Mouse (Mus musculus): Measurements from ENCODE around the gene Galnt18. TPM values are rescaled to one million over a fixed set of nuclear protein-coding genes. Genes with fewer than 3 reads are reported as not detected.
A peak's percentile ranks its signal among the peaks of the same experiment; 100 is the strongest.

Gene Galnt18
- polyA plus RNA-seq, 1 experiment: 27.9 TPM

DNA sequence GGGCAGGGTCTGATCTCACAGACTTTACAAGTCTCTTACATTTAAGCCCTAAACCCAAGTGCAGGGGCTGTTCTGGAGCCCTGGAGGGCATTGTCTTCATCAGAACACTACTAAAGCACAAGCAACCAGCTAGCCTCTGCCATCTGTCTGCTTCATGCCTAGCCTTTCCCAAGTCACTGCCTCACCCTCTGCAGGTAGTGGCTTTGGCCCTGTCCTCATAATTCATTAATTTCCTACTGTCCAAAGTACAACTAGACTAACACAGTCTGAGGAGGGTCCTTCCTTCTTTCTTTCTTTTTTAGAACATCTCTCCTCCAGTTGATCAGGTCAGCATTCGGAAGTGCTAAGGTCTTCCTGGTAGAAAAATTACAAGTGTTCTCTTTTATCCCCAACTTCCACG is 2.6 kb downstream of the Galnt18 start:
- no peak overlapping the region for H3K27ac ChIP-seq (ENCODE audit: insufficient read depth, low read length)
- peak overlapping the region; percentile 94 for H3K4me3 ChIP-seq (ENCODE audit: insufficient read depth, low read length)
- H3K4me1 ChIP-seq (ENCODE audit: control insufficient read depth, insufficient read depth, low read length): peaks cover 9% of the 10 kb centered on the region
- TF ChIP-seq CTCF (IDR thresholded peaks at IDR 0.05; ENCODE audit: extremely low read depth, insufficient read depth, low read length) (no peak), POLR2A (IDR thresholded peaks at IDR 0.05; ENCODE audit: extremely low read depth, insufficient read depth, low read length) (no peak)

DNA sequence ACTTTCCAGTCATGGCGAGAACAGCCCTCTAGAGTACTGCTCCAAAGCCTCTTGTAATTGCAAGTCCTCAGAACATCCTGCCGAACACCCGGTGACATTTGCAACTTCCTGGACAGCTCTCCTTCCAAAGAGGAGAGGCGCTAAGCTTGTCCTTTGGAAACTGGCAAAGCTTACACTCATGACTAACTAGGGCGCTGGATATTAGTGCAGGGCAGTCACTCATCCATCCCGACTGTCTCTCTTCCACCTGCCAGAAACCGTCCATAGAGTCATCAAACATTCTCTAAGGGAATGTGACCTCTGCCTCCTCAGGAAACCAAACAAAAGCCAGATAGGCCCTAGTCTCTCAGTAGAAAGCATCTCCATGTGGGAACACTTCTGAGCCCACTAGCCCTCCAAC is 3.6 kb downstream of the Galnt18 start:
- peak overlapping the region; percentile 94 for H3K4me3 ChIP-seq (ENCODE audit: insufficient read depth, low read length)
- peaks cover 11% of the 10 kb centered on the region for H3K4me1 ChIP-seq (ENCODE audit: control insufficient read depth, insufficient read depth, low read length)
- TF ChIP-seq POLR2A (IDR thresholded peaks at IDR 0.05; ENCODE audit: extremely low read depth, insufficient read depth, low read length) (no peak), CTCF (IDR thresholded peaks at IDR 0.05; ENCODE audit: extremely low read depth, insufficient read depth, low read length) (no peak)
- no peak overlapping the region for H3K27ac ChIP-seq (ENCODE audit: insufficient read depth, low read length)

DNA sequence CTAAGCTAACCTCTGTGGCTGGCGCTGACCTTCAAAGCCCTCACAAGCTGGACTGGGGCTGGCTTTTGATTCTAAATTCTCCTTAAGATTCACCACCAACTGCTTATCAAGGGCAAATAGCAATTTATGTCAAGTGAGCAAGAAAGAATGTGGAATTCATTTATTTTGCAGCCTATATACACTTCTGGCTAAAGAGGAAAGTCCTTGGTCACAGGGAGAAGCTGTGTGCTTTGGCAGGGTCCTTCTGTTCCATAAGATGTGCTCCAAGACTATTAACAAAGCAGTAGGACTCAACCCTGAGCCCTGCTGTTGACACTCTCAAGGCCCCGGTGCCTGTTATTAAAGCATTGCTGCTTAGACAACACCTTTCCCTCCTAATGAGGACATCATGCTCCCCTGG is 7.4 kb downstream of the Galnt18 start:
- H3K4me3 ChIP-seq (ENCODE audit: insufficient read depth, low read length): no peak overlapping the region
- no peak overlapping the region for H3K27ac ChIP-seq (ENCODE audit: insufficient read depth, low read length)
- no peak for TF ChIP-seq CTCF (IDR thresholded peaks at IDR 0.05; ENCODE audit: extremely low read depth, insufficient read depth, low read length)
- TF ChIP-seq POLR2A (IDR thresholded peaks at IDR 0.05; ENCODE audit: extremely low read depth, insufficient read depth, low read length): no peak
- peaks cover 11% of the 10 kb centered on the region for H3K4me1 ChIP-seq (ENCODE audit: control insufficient read depth, insufficient read depth, low read length)

DNA sequence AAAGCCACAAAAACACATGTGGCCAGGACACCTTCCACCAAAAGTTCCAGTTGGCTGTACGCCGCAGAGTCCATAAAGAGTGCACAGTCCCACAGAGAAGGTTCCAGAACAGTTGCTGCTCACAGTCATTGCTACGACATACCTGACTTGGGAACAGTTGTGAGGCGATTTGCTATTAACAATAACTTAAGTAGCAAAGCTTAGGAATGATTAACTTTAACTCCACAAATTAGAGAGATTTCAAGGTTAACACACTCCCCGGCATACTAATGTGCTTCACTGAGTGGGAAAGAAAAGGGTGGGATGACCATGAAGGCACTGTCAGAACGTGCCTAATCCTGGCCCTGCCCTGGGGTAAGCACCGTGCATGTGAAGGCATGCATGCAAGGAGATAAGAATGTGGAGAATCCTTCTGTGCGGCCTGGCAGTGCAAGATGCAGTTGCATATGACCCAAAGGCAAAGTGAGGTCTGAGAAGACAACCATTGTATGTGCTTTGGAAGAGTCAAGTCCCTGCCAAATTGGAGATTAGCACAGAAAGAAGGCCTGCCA is 8.5 kb downstream of the Galnt18 start:
- Histone ChIP-seq H3K4me3 (ENCODE audit: insufficient read depth, low read length) (no peak overlapping the region), H3K4me1 (ENCODE audit: control insufficient read depth, insufficient read depth, low read length) (peaks cover 10% of the 10 kb centered on the region), H3K27ac (ENCODE audit: insufficient read depth, low read length) (no peak overlapping the region)
- TF ChIP-seq CTCF (IDR thresholded peaks at IDR 0.05; ENCODE audit: extremely low read depth, insufficient read depth, low read length) (no peak), POLR2A (IDR thresholded peaks at IDR 0.05; ENCODE audit: extremely low read depth, insufficient read depth, low read length) (no peak)

- no peak for TF ChIP-seq POLR2A (IDR thresholded peaks at IDR 0.05; ENCODE audit: extremely low read depth, insufficient read depth, low read length)
- TF ChIP-seq CTCF (IDR thresholded peaks at IDR 0.05; ENCODE audit: extremely low read depth, insufficient read depth, low read length): no peak
Measured at GRCm38 (mm10) chr7:111770585-111770984, 9.2 kb downstream of the Galnt18 start.

GRCm38 (mm10) chr7:111766145-111766767 is 13.5 kb downstream of the Galnt18 start:
- TF ChIP-seq POLR2A (IDR thresholded peaks at IDR 0.05; ENCODE audit: extremely low read depth, insufficient read depth, low read length): no peak

More at GRCm38 (mm10) chr7:111770585-111770984, 9.2 kb downstream of the Galnt18 start:
- H3K27ac ChIP-seq (ENCODE audit: insufficient read depth, low read length): no peak overlapping the region
- no peak overlapping the region for H3K4me3 ChIP-seq (ENCODE audit: insufficient read depth, low read length)
- peaks cover 11% of the 10 kb centered on the region for H3K4me1 ChIP-seq (ENCODE audit: control insufficient read depth, insufficient read depth, low read length)

DNA sequence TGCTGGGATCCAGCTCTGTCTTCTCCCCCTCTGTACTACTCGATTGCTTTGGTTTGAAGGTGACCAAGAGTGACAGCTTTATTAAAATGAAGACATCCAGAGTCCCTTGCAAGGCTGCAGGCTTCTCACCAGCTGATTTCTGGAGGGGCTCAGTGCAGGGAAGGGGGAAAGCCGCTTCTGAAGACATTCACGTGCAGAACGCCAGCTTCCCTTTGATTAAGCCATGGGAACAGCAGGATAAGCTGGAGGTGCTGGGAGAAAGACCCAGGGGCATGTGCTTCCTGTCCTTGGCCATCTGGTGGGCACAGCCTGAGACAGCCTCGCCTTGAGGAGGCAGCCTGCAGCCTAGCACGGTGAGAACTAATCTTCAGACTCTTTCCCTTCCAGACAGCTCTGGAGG is 17.0 kb downstream of the Galnt18 start:
- TF ChIP-seq CTCF (IDR thresholded peaks at IDR 0.05; ENCODE audit: extremely low read depth, insufficient read depth, low read length) (no peak), POLR2A (IDR thresholded peaks at IDR 0.05; ENCODE audit: extremely low read depth, insufficient read depth, low read length) (no peak)
- Histone ChIP-seq H3K27ac (ENCODE audit: insufficient read depth, low read length) (no peak overlapping the region), H3K4me1 (ENCODE audit: control insufficient read depth, insufficient read depth, low read length) (peaks cover 7% of the 10 kb centered on the region), H3K4me3 (ENCODE audit: insufficient read depth, low read length) (no peak overlapping the region)

More at GRCm38 (mm10) chr7:111766145-111766767, 13.5 kb downstream of the Galnt18 start:
- Histone ChIP-seq H3K4me1 (ENCODE audit: control insufficient read depth, insufficient read depth, low read length) (peaks cover 6% of the 10 kb centered on the region), H3K27ac (ENCODE audit: insufficient read depth, low read length) (no peak overlapping the region), H3K4me3 (ENCODE audit: insufficient read depth, low read length) (no peak overlapping the region)

- no peak for TF ChIP-seq CTCF (IDR thresholded peaks at IDR 0.05; ENCODE audit: extremely low read depth, insufficient read depth, low read length)
- TF ChIP-seq POLR2A (IDR thresholded peaks at IDR 0.05; ENCODE audit: extremely low read depth, insufficient read depth, low read length): no peak
- Histone ChIP-seq H3K4me3 (ENCODE audit: insufficient read depth, low read length) (no peak overlapping the region), H3K4me1 (ENCODE audit: control insufficient read depth, insufficient read depth, low read length) (peaks cover 12% of the 10 kb centered on the region), H3K27ac (ENCODE audit: insufficient read depth, low read length) (no peak overlapping the region)
Measured at GRCm38 (mm10) chr7:111748571-111749071, 31.2 kb downstream of the Galnt18 start.

DNA sequence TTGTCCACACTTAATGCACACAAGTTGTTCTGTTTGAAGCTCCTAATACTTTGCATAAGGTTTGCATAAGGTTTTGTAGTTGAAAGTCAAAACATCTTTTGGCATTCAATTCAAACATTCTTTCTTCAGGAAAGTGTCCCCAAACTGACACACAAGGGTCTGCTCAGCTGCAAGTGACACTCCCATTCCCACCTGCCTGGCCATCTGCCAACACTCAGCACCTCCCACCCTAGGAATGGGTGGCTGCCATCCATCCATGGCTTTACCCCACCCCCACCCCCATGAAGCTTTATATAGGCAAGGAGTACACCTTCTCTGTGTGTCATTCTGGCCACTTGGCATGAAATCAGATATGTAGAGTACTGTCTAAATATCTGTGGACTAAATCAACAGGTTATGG is 35.0 kb downstream of the Galnt18 start:
- no peak overlapping the region for H3K4me3 ChIP-seq (ENCODE audit: insufficient read depth, low read length)
- TF ChIP-seq POLR2A (IDR thresholded peaks at IDR 0.05; ENCODE audit: extremely low read depth, insufficient read depth, low read length) (no peak), CTCF (IDR thresholded peaks at IDR 0.05; ENCODE audit: extremely low read depth, insufficient read depth, low read length) (no peak)
- H3K4me1 ChIP-seq (ENCODE audit: control insufficient read depth, insufficient read depth, low read length): peaks cover 12% of the 10 kb centered on the region
- H3K27ac ChIP-seq (ENCODE audit: insufficient read depth, low read length): no peak overlapping the region

- Histone ChIP-seq H3K4me1 (ENCODE audit: control insufficient read depth, insufficient read depth, low read length) (peaks cover 13% of the 10 kb centered on the region), H3K27ac (ENCODE audit: insufficient read depth, low read length) (no peak overlapping the region), H3K4me3 (ENCODE audit: insufficient read depth, low read length) (no peak overlapping the region)
- TF ChIP-seq POLR2A (IDR thresholded peaks at IDR 0.05; ENCODE audit: extremely low read depth, insufficient read depth, low read length) (no peak), CTCF (IDR thresholded peaks at IDR 0.05; ENCODE audit: extremely low read depth, insufficient read depth, low read length) (no peak)
Measured at GRCm38 (mm10) chr7:111741595-111741994, 38.2 kb downstream of the Galnt18 start.

All from cortical plate, adult 2 months (tissue).